Mouse (Mus musculus) large intestine, adult 2 months (tissue): ENCODE measurements around the gene Mael. TPM values are rescaled to one million over a fixed set of nuclear protein-coding genes. Genes with fewer than 3 reads are reported as not detected.

ENCODE experiments used
- DNase-seq: peaks from one replicate; pipeline ENCODE4 v3.0.0-alpha.2; 2012; ENCODE audit warnings: low read depth, low spot score
- WGBS: fragments of 180-500 bp; shearing (Covaris S2); methylation state at CpG from one replicate; pipeline ENCODE4 v1.1.7; 2018; 5-methylcytosine and 5-hydroxymethylcytosine counted together
- polyA plus RNA-seq: library from polyadenylated mRNA; depleted of rRNA; stranded (reverse); fragments of >200 nt; gene quantifications from 2 replicates; pipeline ENCODE4 v1.2.3, GENCODE M21; 2012; rRNA removed

Mael gene
- polyA plus RNA-seq, 1 experiment: not detected

DNA sequence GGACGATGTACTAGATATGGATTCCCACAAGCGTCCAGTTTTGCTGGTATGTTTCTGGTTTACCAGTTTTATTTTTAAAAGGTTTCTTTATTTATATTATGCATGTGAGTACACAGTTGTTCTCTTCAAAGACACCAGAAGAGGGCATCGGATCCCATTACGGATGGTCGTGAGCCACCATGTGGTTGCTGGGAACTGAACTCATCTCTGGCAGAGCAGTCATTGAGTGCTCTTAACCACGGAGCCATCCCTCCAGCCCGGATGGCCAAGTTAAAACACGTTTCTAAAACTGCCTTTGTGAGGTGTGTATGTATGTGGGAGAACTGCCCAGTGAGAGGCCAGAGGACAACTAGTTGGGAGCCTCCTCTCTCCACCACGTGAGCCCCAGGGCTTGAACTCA, 79.9 kb downstream of the Mael start:
- 74% methylated on average over 9 of the region's 9 CpGs for WGBS
- no peak for DNase-seq

DNA sequence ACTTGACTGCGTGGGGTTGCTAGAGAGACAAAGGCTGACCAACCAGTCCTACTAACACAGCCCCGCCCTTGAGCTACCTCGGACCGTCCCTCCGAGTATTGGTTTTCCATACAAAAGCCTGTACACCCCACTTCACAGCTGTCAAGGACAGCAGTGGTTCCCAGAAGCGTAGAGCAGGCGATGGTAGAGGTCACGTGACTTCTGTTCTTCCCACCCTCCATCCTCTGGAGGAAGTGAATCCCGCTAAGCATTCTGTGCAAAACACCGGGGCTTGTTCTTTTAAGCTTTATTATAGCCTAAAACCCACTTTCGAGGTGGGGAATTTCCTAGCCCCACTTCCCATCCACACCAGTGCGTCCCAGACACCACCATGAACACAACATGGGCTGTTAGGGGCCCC, 80.8 kb downstream of the Mael start:
- no peak for DNase-seq
- WGBS: 84% methylated on average over 12 of the region's 12 CpGs

DNA sequence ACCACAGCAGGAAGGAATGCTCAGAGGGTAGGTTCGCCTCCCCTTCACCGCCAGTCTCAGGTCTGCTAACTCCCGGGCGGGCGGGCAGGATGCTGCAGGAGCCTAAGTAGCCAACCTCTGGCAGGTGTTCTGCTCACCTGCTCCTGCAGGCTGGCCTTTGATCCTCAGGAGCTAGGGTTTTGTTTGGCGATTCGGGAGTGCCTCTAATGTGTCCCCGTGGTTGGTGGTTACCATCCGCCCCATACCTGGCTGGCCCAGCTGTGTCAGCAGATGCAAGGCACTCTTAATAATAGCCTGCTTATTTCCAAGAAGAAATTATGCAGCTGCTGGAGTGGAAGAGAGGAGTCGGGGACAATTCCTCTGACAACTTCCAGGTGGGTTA, 83.4 kb downstream of the Mael start:
- 11% methylated on average over 10 of the region's 10 CpGs for WGBS

DNA sequence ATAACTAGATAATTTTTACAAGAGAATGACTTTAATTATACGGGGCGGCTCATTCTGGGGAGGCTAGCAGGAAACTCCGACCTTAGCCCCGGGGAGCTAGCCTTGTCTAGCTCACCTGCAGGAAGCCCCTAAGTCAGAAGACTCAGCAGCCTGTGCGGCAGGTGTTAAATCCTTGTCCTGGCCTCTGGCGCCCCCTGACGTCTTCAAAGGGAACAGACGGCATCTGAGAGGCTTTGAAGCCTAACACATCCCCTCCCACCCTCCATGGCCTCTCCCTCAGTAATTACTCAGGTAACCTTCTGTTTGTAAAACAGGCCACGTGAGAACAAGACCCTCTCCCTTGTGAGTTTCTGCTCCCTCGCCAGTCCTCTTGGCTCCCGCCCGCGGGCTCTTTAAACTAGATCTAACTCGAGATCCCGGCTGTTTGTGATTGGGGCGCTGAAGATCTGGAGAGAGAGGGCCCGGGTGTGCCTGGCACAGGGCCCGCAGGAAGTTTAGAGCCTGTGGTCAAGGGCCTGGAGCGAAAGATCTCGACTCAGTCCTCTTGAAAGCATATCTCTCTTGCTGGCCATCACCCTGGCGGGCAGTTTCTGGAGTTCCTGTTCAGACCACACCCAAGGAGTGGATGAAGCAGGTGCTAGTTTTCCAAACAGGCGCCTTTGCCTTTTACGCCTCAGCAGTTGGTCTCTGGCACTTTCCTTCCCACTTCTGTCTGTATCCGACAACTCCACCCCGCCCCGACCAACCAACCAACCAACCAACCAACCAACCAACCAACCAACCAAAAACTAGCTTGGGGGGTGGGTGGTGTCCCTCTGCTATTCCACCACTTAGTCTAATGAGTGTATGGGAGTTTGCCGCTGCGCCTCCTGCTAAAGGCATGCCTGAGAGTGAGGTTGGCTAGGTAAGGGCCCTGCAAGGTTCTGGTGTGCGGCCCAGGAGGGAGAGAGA, 84.1 kb downstream of the Mael start:
- no peak for DNase-seq
- WGBS: 5% methylated on average over 29 of the region's 29 CpGs

More for the DNA sequence above, 83.4 kb downstream of the Mael start:
- DNase-seq: no peak

DNA sequence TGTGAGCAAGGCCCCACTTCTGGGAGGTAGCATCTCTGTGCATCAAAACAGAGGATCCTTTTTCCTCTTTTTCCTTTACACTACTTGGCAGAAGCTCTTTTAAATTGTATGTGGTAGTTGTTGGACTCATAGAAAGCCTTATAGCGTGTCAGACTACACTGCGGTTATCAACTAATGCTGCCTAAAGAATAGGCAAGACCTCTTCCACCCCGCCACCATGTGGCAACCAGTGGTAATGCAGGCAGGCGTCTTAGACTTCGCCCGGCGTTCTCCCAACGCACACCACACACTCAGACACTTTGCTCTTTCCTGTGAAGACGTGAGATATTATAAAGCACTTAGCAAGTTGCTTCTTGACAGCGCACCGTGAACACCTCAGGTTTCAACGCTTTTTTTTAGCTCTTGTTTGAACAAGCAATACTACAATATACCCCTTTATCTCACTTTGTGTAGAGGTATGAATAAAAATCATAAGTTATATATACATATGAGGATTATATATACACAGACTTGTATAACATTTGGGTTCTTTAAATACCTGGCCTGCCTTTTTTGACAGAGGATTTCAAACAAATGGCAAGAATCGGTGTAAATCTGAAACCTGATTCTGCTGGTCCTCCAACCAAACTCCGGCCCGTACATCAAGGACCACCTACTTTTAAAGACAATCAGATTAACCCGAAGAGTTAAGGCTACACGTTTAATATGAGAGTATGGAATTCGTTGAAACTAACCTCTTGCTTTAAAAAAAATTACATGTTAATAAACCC, 85.0 kb downstream of the Mael start:
- WGBS: 13% methylated on average over 18 of the region's 18 CpGs
- DNase-seq: no peak

DNA sequence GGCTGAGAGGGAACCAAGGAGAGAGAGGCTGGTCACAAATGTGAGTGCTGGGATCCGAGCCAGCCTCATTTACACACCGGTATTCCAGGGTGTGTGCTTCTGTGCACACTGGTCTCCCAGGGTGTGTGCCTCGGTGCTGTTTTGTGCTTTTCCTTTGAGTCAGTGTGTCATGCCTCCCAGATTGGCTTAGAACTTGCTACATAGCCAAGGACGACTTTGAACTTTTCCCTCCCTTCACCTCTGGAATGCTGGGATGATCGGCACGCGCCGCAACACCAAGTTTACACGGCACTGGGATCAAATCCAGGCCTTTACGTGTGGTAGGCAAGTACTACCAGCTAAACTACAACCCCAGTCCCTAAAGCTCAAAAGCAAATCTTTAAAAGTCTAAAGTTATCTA, 86.5 kb downstream of the Mael start:
- DNase-seq: no peak
- WGBS: 43% methylated on average over 10 of the region's 10 CpGs

DNA sequence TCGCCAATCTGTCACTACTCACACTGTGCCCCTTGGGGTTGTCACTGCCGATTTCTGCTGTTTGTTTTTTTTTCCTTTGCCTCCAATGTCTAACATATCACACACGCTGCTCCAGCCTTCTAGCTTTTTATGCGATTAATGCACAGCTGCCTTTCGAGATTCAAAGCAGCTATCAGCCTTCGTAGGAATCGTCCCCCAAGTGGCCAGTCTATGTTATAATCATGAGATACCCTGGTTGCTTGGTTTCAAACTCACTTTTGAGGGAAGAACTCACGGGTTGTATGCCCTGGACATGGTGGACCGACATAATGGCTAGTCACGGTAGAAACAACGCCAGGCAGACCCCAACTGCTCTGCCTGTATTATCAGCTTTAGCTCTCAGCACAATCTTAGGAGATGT, 87.2 kb downstream of the Mael start:
- WGBS: 54% methylated on average over 11 of the region's 11 CpGs
- DNase-seq: no peak

Other genes starting within 250 kb of the Mael start
- gene Pou2f1, start 236.1 kb downstream of the Mael start, polyA plus RNA-seq: 3.1 and 7.7 TPM in 2 replicates
- gene Dusp27, start 110.8 kb downstream of the Mael start, polyA plus RNA-seq: 0.05 and 0.12 TPM in 2 replicates
- gene Gpa33, start 108.5 kb downstream of the Mael start, polyA plus RNA-seq: 448 and 661 TPM in 2 replicates
- 0.10 and 0.16 TPM in 2 replicates for gene Ildr2, start 15.4 kb upstream of the Mael start, polyA plus RNA-seq
- gene Tada1, start 140.3 kb upstream of the Mael start, polyA plus RNA-seq: 13.4 and 14.8 TPM in 2 replicates
- 2.2 and 3.0 TPM in 2 replicates for gene Pogk, start 171.1 kb upstream of the Mael start, polyA plus RNA-seq